Mouse (Mus musculus) liver, embryonic 11.5 days (tissue): ENCODE measurements at regions not wholly inside any gene's neighbourhood (a gene's known extent, or its start where the extent isn't known, plus 50 kb on each side); places are given as distances from the start of the nearest gene placed in this dataset.
A peak's percentile ranks its signal among the peaks of the same experiment; 100 is the strongest.

Source experiments
- ATAC-seq: fragments of 200-750 bp; cut with Nextera tagmentation; replicated peaks from 2 replicates; pipeline ENCODE4 v1.8.0; 2017; ENCODE audit warnings: moderate number of reproducible peaks, mild to moderate bottlenecking, moderate TSS enrichment, moderate library complexity; ENCODE audit not compliant: low FRiP score
- DNase-seq: peaks from one replicate; pipeline ENCODE4 v3.0.0-alpha.2; 2017; ENCODE audit warnings: low spot score
- H3K27ac ChIP-seq: fragments of 300-500 bp; sonication (generic); 2 replicates; pipeline ENCODE4 v1.5.1; 2014; ENCODE audit warnings: mild to moderate bottlenecking, low read depth, low read length, control low read depth
- H3K27me3 ChIP-seq: fragments of 300-500 bp; sonication (generic); replicated peaks from 2 replicates; pipeline ENCODE4 v1.6.1; 2014; ENCODE audit warnings: low read length, mixed read lengths; ENCODE audit not compliant: control insufficient read depth, insufficient read depth
- H3K36me3 ChIP-seq: fragments of 300-500 bp; sonication (generic); 2 replicates; pipeline ENCODE4 v1.6.1; 2014; ENCODE audit warnings: mild to moderate bottlenecking, low read length, moderate library complexity, mixed read lengths; ENCODE audit not compliant: control insufficient read depth, insufficient read depth
- H3K4me1 ChIP-seq: fragments of 300-500 bp; sonication (generic); replicated peaks from 2 replicates; pipeline ENCODE4 v1.6.1; 2014; ENCODE audit warnings: low read length, mixed read lengths; ENCODE audit not compliant: control insufficient read depth, insufficient read depth
- H3K4me2 ChIP-seq: fragments of 300-500 bp; sonication (generic); 2 replicates; pipeline ENCODE4 v1.6.1; 2014; ENCODE audit warnings: mild to moderate bottlenecking, control low read depth, moderate library complexity
- H3K4me3 ChIP-seq: fragments of 300-500 bp; sonication (generic); 2 replicates; pipeline ENCODE4 v1.5.1; 2014; ENCODE audit warnings: low read depth, low read length, control low read depth
- H3K9ac ChIP-seq: fragments of 300-500 bp; sonication (generic); 2 replicates; pipeline ENCODE4 v1.6.1; 2014; ENCODE audit warnings: low read depth, low read length, control low read depth
- H3K9me3 ChIP-seq: fragments of 300-500 bp; sonication (generic); 2 replicates; pipeline ENCODE4 v1.6.1; 2016; ENCODE audit warnings: low read length, inconsistent platforms, mixed read lengths; ENCODE audit not compliant: control insufficient read depth
- WGBS: fragments of 180-500 bp; shearing (Covaris S2); extraction: QIAGEN DNeasy Blood & Tissue Kit; methylation state at CpG from one replicate; pipeline ENCODE4 v1.1.7; 2014; 5-methylcytosine and 5-hydroxymethylcytosine counted together

- H3K4me3 ChIP-seq, result no peak overlapping the region
- no peaks in the 10 kb centered on the region; the same call in 1 of the 2 replicates for H3K4me1 ChIP-seq
- no peak overlapping the region for H3K27ac ChIP-seq
- DNase-seq (no peak), ATAC-seq (no peak)
- no peak overlapping the region for H3K4me2 ChIP-seq
- no peak overlapping the region for H3K9ac ChIP-seq
- WGBS, result 72% methylated on average over 7 of the region's 7 CpGs
- no peaks in the 10 kb centered on the region for H3K9me3 ChIP-seq
- H3K27me3 ChIP-seq, result no peaks in the 10 kb centered on the region
- H3K36me3 ChIP-seq, result no peaks in the 10 kb centered on the region
Measured at GRCm38 (mm10) chr7:83201126-83201686, 334.1 kb downstream of the Mex3b start.

GRCm38 (mm10) chr7:83201768-83202493, 334.8 kb downstream of the Mex3b start:
- H3K4me3 ChIP-seq, result no peak overlapping the region
- no peak overlapping the region; the same call in 1 of the 2 replicates for H3K27ac ChIP-seq
- H3K4me1 ChIP-seq, result no peaks in the 10 kb centered on the region; the same call in 1 of the 2 replicates
- 21% methylated on average over 11 of the region's 11 CpGs for WGBS
- no peak for DNase-seq
- ATAC-seq, result no peak
- no peak overlapping the region for H3K9ac ChIP-seq
- peak overlapping the region; percentile 31 for H3K4me2 ChIP-seq
- no peaks in the 10 kb centered on the region for H3K9me3 ChIP-seq
- no peaks in the 10 kb centered on the region for H3K36me3 ChIP-seq
- H3K27me3 ChIP-seq, result no peaks in the 10 kb centered on the region

- WGBS, result 75% methylated on average over 10 of the region's 10 CpGs
- Histone ChIP-seq H3K4me2 (no peak overlapping the region), H3K36me3 (no peaks in the 10 kb centered on the region), H3K27me3 (no peaks in the 10 kb centered on the region), H3K9me3 (no peaks in the 10 kb centered on the region), H3K9ac (no peak overlapping the region), H3K4me1 (no peaks in the 10 kb centered on the region; the same call in 1 of the 2 replicates), H3K4me3 (no peak overlapping the region), H3K27ac (no peak overlapping the region)
- ATAC-seq (no peak), DNase-seq (no peak)
Measured at GRCm38 (mm10) chr7:83203311-83204012, 336.3 kb downstream of the Mex3b start.

- H3K4me3 ChIP-seq, result no peak overlapping the region
- no peak overlapping the region for H3K9ac ChIP-seq
- no peak overlapping the region for H3K27ac ChIP-seq
- no peaks in the 10 kb centered on the region for H3K27me3 ChIP-seq
- no peaks in the 10 kb centered on the region for H3K9me3 ChIP-seq
- no peak overlapping the region for H3K4me2 ChIP-seq
- no peak for DNase-seq
- no peaks in the 10 kb centered on the region; the same call in 1 of the 2 replicates for H3K4me1 ChIP-seq
- no peaks in the 10 kb centered on the region for H3K36me3 ChIP-seq
- ATAC-seq, result no peak
- WGBS, result 44% methylated on average over 4 of the region's 4 CpGs
Measured at GRCm38 (mm10) chr7:83204013-83204365, 336.9 kb downstream of the Mex3b start.

- no peaks in the 10 kb centered on the region for H3K9me3 ChIP-seq
- H3K4me1 ChIP-seq, result no peaks in the 10 kb centered on the region; the same call in 1 of the 2 replicates
- 63% methylated on average over 8 of the region's 8 CpGs for WGBS
- no peaks in the 10 kb centered on the region for H3K36me3 ChIP-seq
- H3K27me3 ChIP-seq, result no peaks in the 10 kb centered on the region
- DNase-seq (no peak), ATAC-seq (no peak)
- H3K27ac ChIP-seq, result no peak overlapping the region
- H3K9ac ChIP-seq, result no peak overlapping the region
- H3K4me3 ChIP-seq, result no peak overlapping the region
- no peak overlapping the region for H3K4me2 ChIP-seq
Measured at GRCm38 (mm10) chr7:83204701-83205100, 337.6 kb downstream of the Mex3b start.

GRCm38 (mm10) chr7:83206999-83207398, 339.9 kb downstream of the Mex3b start:
- DNase-seq, result no peak
- no peak for ATAC-seq
- Histone ChIP-seq H3K4me2 (no peak overlapping the region), H3K36me3 (no peaks in the 10 kb centered on the region), H3K27me3 (no peaks in the 10 kb centered on the region), H3K4me1 (no peaks in the 10 kb centered on the region; the same call in 1 of the 2 replicates), H3K4me3 (no peak overlapping the region), H3K9me3 (no peaks in the 10 kb centered on the region), H3K9ac (no peak overlapping the region), H3K27ac (no peak overlapping the region)
- 65% methylated on average over 2 of the region's 2 CpGs for WGBS

GRCm38 (mm10) chr7:83211611-83212010, 344.5 kb downstream of the Mex3b start:
- DNase-seq (no peak), ATAC-seq (no peak)
- H3K4me2 ChIP-seq, result no peak overlapping the region
- H3K4me1 ChIP-seq, result no peaks in the 10 kb centered on the region
- no peaks in the 10 kb centered on the region for H3K36me3 ChIP-seq
- H3K9me3 ChIP-seq, result no peaks in the 10 kb centered on the region
- H3K27me3 ChIP-seq, result no peaks in the 10 kb centered on the region
- 77% methylated on average over 6 of the region's 6 CpGs for WGBS
- H3K9ac ChIP-seq, result no peak overlapping the region
- H3K27ac ChIP-seq, result no peak overlapping the region
- no peak overlapping the region for H3K4me3 ChIP-seq

DNA sequence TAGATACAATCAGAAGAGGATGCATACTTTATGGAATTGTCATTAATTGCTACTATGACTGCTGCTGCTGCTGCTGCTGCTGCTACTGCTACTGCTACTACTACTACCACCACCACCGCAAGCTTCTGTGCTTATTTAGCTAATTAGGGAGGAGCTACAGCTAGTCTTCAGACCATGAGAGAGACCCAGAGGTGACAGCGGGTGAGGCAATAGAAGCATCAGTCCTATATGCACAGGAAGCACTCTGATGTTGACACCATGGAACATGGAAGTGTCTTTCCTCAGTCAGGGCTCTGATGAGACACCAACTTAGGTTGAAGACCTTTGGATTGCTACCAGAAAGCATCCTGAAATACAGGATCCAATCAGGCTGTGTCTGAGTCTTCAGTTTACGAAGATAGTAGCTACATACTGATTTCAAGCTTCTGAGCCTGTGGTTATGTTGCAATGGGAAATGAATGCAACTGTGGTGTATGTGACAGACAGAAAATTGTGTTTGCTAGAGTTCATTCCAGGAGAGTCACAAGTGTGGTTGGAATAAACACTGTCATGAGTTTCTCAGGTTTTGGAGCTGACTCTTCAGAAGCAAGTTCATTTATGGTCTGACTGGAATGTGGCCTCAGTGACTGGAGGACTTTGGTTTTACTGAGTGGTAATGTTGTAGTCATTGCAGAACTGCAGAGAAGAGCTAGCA, 355.0 kb downstream of the Mex3b start:
- no peak for DNase-seq
- H3K36me3 ChIP-seq, result no peaks in the 10 kb centered on the region
- no peak overlapping the region for H3K4me3 ChIP-seq
- H3K4me1 ChIP-seq, result no peaks in the 10 kb centered on the region
- no peaks in the 10 kb centered on the region for H3K9me3 ChIP-seq
- ATAC-seq, result no peak
- no peaks in the 10 kb centered on the region for H3K27me3 ChIP-seq
- no peak overlapping the region for H3K27ac ChIP-seq
- H3K4me2 ChIP-seq, result no peak overlapping the region
- no peak overlapping the region for H3K9ac ChIP-seq
- WGBS, result 84% methylated on average over 3 of the region's 3 CpGs
